Mouse (Mus musculus): ENCODE measurements at regions not wholly inside any gene's neighbourhood (a gene's known extent, or its start where the extent isn't known, plus 50 kb on each side); places are given as distances from the start of the nearest gene placed in this dataset.

GRCm38 (mm10) chr13:118849541-118849940, 179.9 kb downstream of the Fgf10 start:
- no peak for DNase-seq (ENCODE audit: low spot score)

- no peak for DNase-seq (ENCODE audit: low spot score)
Observed at GRCm38 (mm10) chr13:118850708-118851107, 181.1 kb downstream of the Fgf10 start.

- DNase-seq (ENCODE audit: low spot score), result no peak
Observed at GRCm38 (mm10) chr13:118886339-118886810, 216.8 kb downstream of the Fgf10 start.

GRCm38 (mm10) chr13:118895079-118895478, 225.5 kb downstream of the Fgf10 start:
- DNase-seq (ENCODE audit: low spot score), result no peak

GRCm38 (mm10) chr13:118901950-118902349, 232.4 kb downstream of the Fgf10 start:
- no peak for DNase-seq (ENCODE audit: low spot score)

- DNase-seq (ENCODE audit: low spot score), result no peak
Observed at GRCm38 (mm10) chr13:118910351-118910750, 240.8 kb downstream of the Fgf10 start.

- no peak for DNase-seq (ENCODE audit: low spot score)
Observed at GRCm38 (mm10) chr13:118940786-118941185, 271.2 kb downstream of the Fgf10 start.

GRCm38 (mm10) chr13:118966120-118966676, 296.6 kb downstream of the Fgf10 start:
- DNase-seq (ENCODE audit: low spot score), result no peak

- no peak for DNase-seq (ENCODE audit: low spot score)
Observed at GRCm38 (mm10) chr13:118967707-118968106, 298.1 kb downstream of the Fgf10 start.

- DNase-seq (ENCODE audit: low spot score), result no peak
Observed at GRCm38 (mm10) chr13:118975008-118975407, 305.4 kb downstream of the Fgf10 start.

GRCm38 (mm10) chr13:118975519-118975918, 305.9 kb downstream of the Fgf10 start:
- DNase-seq (ENCODE audit: low spot score), result no peak

GRCm38 (mm10) chr13:118979505-118979904, 309.9 kb downstream of the Fgf10 start:
- no peak for DNase-seq (ENCODE audit: low spot score)

GRCm38 (mm10) chr13:118981196-118981810, 311.7 kb downstream of the Fgf10 start:
- no peak for DNase-seq (ENCODE audit: low spot score)

GRCm38 (mm10) chr13:118985285-118985684, 315.7 kb downstream of the Fgf10 start:
- DNase-seq (ENCODE audit: low spot score), result no peak

- DNase-seq (ENCODE audit: low spot score), result no peak
Observed at GRCm38 (mm10) chr13:119025305-119025975, 355.8 kb downstream of the Fgf10 start.

- no peak for DNase-seq (ENCODE audit: low spot score)
Observed at GRCm38 (mm10) chr13:119039616-119040015, 370.0 kb downstream of the Fgf10 start.

GRCm38 (mm10) chr13:119045112-119045511, 375.5 kb downstream of the Fgf10 start:
- no peak for DNase-seq (ENCODE audit: low spot score)

GRCm38 (mm10) chr13:119068745-119069580, 359.4 kb upstream of the Paip1 start:
- DNase-seq (ENCODE audit: low spot score), result no peak

GRCm38 (mm10) chr13:119069581-119069936, 358.8 kb upstream of the Paip1 start:
- no peak for DNase-seq (ENCODE audit: low spot score)

- DNase-seq (ENCODE audit: low spot score), result no peak
Observed at GRCm38 (mm10) chr13:119079243-119079642, 349.2 kb upstream of the Paip1 start.

- DNase-seq (ENCODE audit: low spot score), result no peak
Observed at GRCm38 (mm10) chr13:119081691-119082090, 346.7 kb upstream of the Paip1 start.

- DNase-seq (ENCODE audit: low spot score), result no peak
Observed at GRCm38 (mm10) chr13:119117906-119118305, 310.5 kb upstream of the Paip1 start.

GRCm38 (mm10) chr13:119118382-119118781, 310.0 kb upstream of the Paip1 start:
- no peak for DNase-seq (ENCODE audit: low spot score)
